Mouse (Mus musculus) kidney, postnatal 36 days (tissue): Measurements from ENCODE around the gene Topaz1.
"Not testable (repeated sequence)": the region's sequence is repeated elsewhere in the genome, so short reads cannot be mapped to it uniquely, and the experiment has no call there.

Source experiments
- DNase-seq, 2 experiments: peaks; one replicate each; pipeline ENCODE4 v3.0.0; 2021 to 2022; ENCODE audit warnings: mixed read lengths in 2 of 2

Topaz1 gene

GRCm38 (mm10) chr9:122812386-122812785, 65.2 kb downstream of the Topaz1 start:
- no peak for DNase-seq

- no peak for DNase-seq
Measured at GRCm38 (mm10) chr9:122814775-122815174, 67.6 kb downstream of the Topaz1 start.

- peak in 1 of 2 experiments; percentile 49 for DNase-seq
Measured at GRCm38 (mm10) chr9:122815239-122815851, 68.2 kb downstream of the Topaz1 start.

GRCm38 (mm10) chr9:122823374-122824017, 76.3 kb downstream of the Topaz1 start:
- no peak for DNase-seq

- no peak for DNase-seq
Measured at GRCm38 (mm10) chr9:122826743-122827142, 79.6 kb downstream of the Topaz1 start.

- DNase-seq, result no peak
Measured at GRCm38 (mm10) chr9:122829826-122830380, 82.8 kb downstream of the Topaz1 start.

- no peak for DNase-seq
Measured at GRCm38 (mm10) chr9:122836126-122836525, 89.0 kb downstream of the Topaz1 start.

- peak; percentile 43 to 70 for DNase-seq
Measured at GRCm38 (mm10) chr9:122836790-122837189, 89.6 kb downstream of the Topaz1 start.

GRCm38 (mm10) chr9:122837216-122837615, 90.1 kb downstream of the Topaz1 start:
- DNase-seq, result no peak

- DNase-seq, result peak; percentile 74 to 83
Measured at GRCm38 (mm10) chr9:122837680-122838079, 90.5 kb downstream of the Topaz1 start.

- DNase-seq, result no peak
Measured at GRCm38 (mm10) chr9:122843760-122844159, 96.6 kb downstream of the Topaz1 start, which contains the start of gene Gm35549. TSS of gene Gm35549 (minus strand) at chr9:122844035.

- DNase-seq, result no peak
Measured at GRCm38 (mm10) chr9:122845621-122846020, 98.5 kb downstream of the Topaz1 start.

- peak in 1 of 2 experiments; percentile 16 for DNase-seq
Measured at GRCm38 (mm10) chr9:122846156-122846555, 99.0 kb downstream of the Topaz1 start.

GRCm38 (mm10) chr9:122847811-122848311, 100.7 kb downstream of the Topaz1 start:
- not testable (repeated sequence) for DNase-seq
